Mouse (Mus musculus) midbrain, embryonic 10.5 days (tissue): ENCODE measurements around the gene Gm5485. TPM values are rescaled to one million over a fixed set of nuclear protein-coding genes. Genes with fewer than 3 reads are reported as not detected.

ENCODE experiments used
- DNase-seq: peaks from one replicate; pipeline ENCODE4 v3.0.0-alpha.2; 2017; ENCODE audit warnings: low spot score
- H3K27ac ChIP-seq: fragments of 300-500 bp; sonication (generic); replicated peaks from 2 replicates; pipeline ENCODE4 v1.5.1; 2016; ENCODE audit warnings: mild to moderate bottlenecking
- H3K27me3 ChIP-seq: fragments of 300-500 bp; sonication (generic); 2 replicates; pipeline ENCODE4 v1.6.1; 2016; ENCODE audit warnings: low read depth, mild to moderate bottlenecking; ENCODE audit not compliant: poor library complexity, severe bottlenecking
- H3K36me3 ChIP-seq: fragments of 300-500 bp; sonication (generic); 2 replicates; pipeline ENCODE4 v1.6.1; 2016; ENCODE audit warnings: mild to moderate bottlenecking, moderate library complexity
- H3K4me1 ChIP-seq: fragments of 300-500 bp; sonication (generic); 2 replicates; pipeline ENCODE4 v1.6.1; 2016
- H3K4me3 ChIP-seq: fragments of 300-500 bp; sonication (generic); 2 replicates; pipeline ENCODE4 v1.5.1; 2016; ENCODE audit warnings: mild to moderate bottlenecking, moderate library complexity
- H3K9me3 ChIP-seq: fragments of 300-500 bp; sonication (generic); replicated peaks from 2 replicates; pipeline ENCODE4 v1.6.1; 2016; ENCODE audit warnings: mild to moderate bottlenecking
- WGBS: fragments of 180-500 bp; shearing (Covaris S2); methylation state at CpG from one replicate; pipeline ENCODE4 v1.1.7; 2016; 5-methylcytosine and 5-hydroxymethylcytosine counted together
- polyA plus RNA-seq: library from polyadenylated mRNA; unstranded; fragments of >200 nt; fragmentation: Nextera tagmentation; extraction: Ambion mirVana; gene quantifications from 2 replicates; pipeline ENCODE4 v1.2.1, GENCODE M21; 2016

The Gm5485 gene
- polyA plus RNA-seq: not detected in 2 replicates

GRCm38 (mm10) chr16:48412246-48412645, at the start of gene Gm5485:
Gene Gm5485, minus strand, starts transcription at chr16:48412416.
- DNase-seq: no peak
- WGBS: 90% methylated on average over 1 of the region's 1 CpGs
- no peaks in the 10 kb centered on the region for H3K9me3 ChIP-seq

GRCm38 (mm10) chr16:48453264-48453663, 41.0 kb upstream of the Gm5485 start:
- no peak overlapping the region for H3K27ac ChIP-seq
- no peaks in the 10 kb centered on the region for H3K9me3 ChIP-seq
- no peak overlapping the region for H3K4me3 ChIP-seq
- DNase-seq: no peak
- no peaks in the 10 kb centered on the region for H3K27me3 ChIP-seq
- H3K4me1 ChIP-seq: no peaks in the 10 kb centered on the region
- H3K36me3 ChIP-seq: no peaks in the 10 kb centered on the region
- 82% methylated on average over 3 of the region's 3 CpGs for WGBS

More at GRCm38 (mm10) chr16:48412246-48412645, at the start of gene Gm5485:
- H3K4me1 ChIP-seq: no peaks in the 10 kb centered on the region
- H3K4me3 ChIP-seq: no peak within 1 kb of the TSS
- H3K27ac ChIP-seq: no peak within 1 kb of the TSS
- H3K27me3 ChIP-seq: no peaks in the 10 kb centered on the region
- no peaks in the 10 kb centered on the region for H3K36me3 ChIP-seq

GRCm38 (mm10) chr16:48446161-48446925, 34.1 kb upstream of the Gm5485 start:
- no peak for DNase-seq
- no peaks in the 10 kb centered on the region for H3K27me3 ChIP-seq
- H3K4me1 ChIP-seq: peaks cover 3% of the 10 kb centered on the region; the same call in 1 of the 2 replicates
- no peaks in the 10 kb centered on the region for H3K36me3 ChIP-seq
- no peaks in the 10 kb centered on the region for H3K9me3 ChIP-seq
- 84% methylated on average over 8 of the region's 8 CpGs for WGBS
- H3K4me3 ChIP-seq: no peak overlapping the region
- no peak overlapping the region for H3K27ac ChIP-seq

GRCm38 (mm10) chr16:48444589-48444988, 32.4 kb upstream of the Gm5485 start:
- H3K9me3 ChIP-seq: no peaks in the 10 kb centered on the region
- DNase-seq: no peak
- H3K27ac ChIP-seq: no peak overlapping the region
- no peaks in the 10 kb centered on the region for H3K27me3 ChIP-seq
- no peak overlapping the region for H3K4me3 ChIP-seq
- 97% methylated on average over 5 of the region's 5 CpGs for WGBS
- H3K36me3 ChIP-seq: no peaks in the 10 kb centered on the region
- H3K4me1 ChIP-seq: peaks cover 3% of the 10 kb centered on the region; the same call in 1 of the 2 replicates

GRCm38 (mm10) chr16:48437476-48437875, 25.3 kb upstream of the Gm5485 start:
- Histone ChIP-seq H3K9me3 (no peaks in the 10 kb centered on the region), H3K4me3 (no peak overlapping the region), H3K4me1 (no peaks in the 10 kb centered on the region), H3K27me3 (no peaks in the 10 kb centered on the region), H3K27ac (no peak overlapping the region), H3K36me3 (no peaks in the 10 kb centered on the region)
- DNase-seq: no peak

- no peak for DNase-seq
- no peak overlapping the region for H3K4me3 ChIP-seq
- 15% methylated on average over 1 of the region's 1 CpGs for WGBS
- H3K27me3 ChIP-seq: no peaks in the 10 kb centered on the region
- no peak overlapping the region for H3K27ac ChIP-seq
- no peaks in the 10 kb centered on the region for H3K9me3 ChIP-seq
- H3K36me3 ChIP-seq: no peaks in the 10 kb centered on the region
- no peaks in the 10 kb centered on the region for H3K4me1 ChIP-seq
Measured at GRCm38 (mm10) chr16:48435454-48435853, 23.2 kb upstream of the Gm5485 start.

GRCm38 (mm10) chr16:48431027-48431426, 18.8 kb upstream of the Gm5485 start, which contains the start of gene Morc1:
Gene Morc1, plus strand, starts transcription at chr16:48431237.
- H3K4me3 ChIP-seq: no peak within 1 kb of the TSS
- no peaks in the 10 kb centered on the region for H3K9me3 ChIP-seq
- no peaks in the 10 kb centered on the region for H3K4me1 ChIP-seq
- WGBS: 94% methylated on average over 15 of the region's 15 CpGs
- no peak for DNase-seq
- no peaks in the 10 kb centered on the region for H3K36me3 ChIP-seq
- no peaks in the 10 kb centered on the region for H3K27me3 ChIP-seq
- H3K27ac ChIP-seq: no peak within 1 kb of the TSS

GRCm38 (mm10) chr16:48429427-48429826, 17.2 kb upstream of the Gm5485 start:
- no peak for DNase-seq

GRCm38 (mm10) chr16:48424069-48424468, 11.9 kb upstream of the Gm5485 start:
- H3K27me3 ChIP-seq: no peaks in the 10 kb centered on the region
- WGBS: 93% methylated on average over 4 of the region's 4 CpGs
- no peaks in the 10 kb centered on the region for H3K9me3 ChIP-seq
- no peaks in the 10 kb centered on the region for H3K4me1 ChIP-seq
- no peaks in the 10 kb centered on the region for H3K36me3 ChIP-seq
- no peak overlapping the region for H3K27ac ChIP-seq
- H3K4me3 ChIP-seq: no peak overlapping the region
- no peak for DNase-seq

More at GRCm38 (mm10) chr16:48429427-48429826, 17.2 kb upstream of the Gm5485 start:
- H3K4me3 ChIP-seq: no peak overlapping the region
- no peaks in the 10 kb centered on the region for H3K4me1 ChIP-seq
- H3K9me3 ChIP-seq: no peaks in the 10 kb centered on the region
- H3K27ac ChIP-seq: no peak overlapping the region
- H3K27me3 ChIP-seq: no peaks in the 10 kb centered on the region
- WGBS: 88% methylated on average over 1 of the region's 1 CpGs
- H3K36me3 ChIP-seq: no peaks in the 10 kb centered on the region

GRCm38 (mm10) chr16:48422501-48422900, 10.3 kb upstream of the Gm5485 start:
- no peak for DNase-seq
- no peaks in the 10 kb centered on the region for H3K9me3 ChIP-seq
- H3K27ac ChIP-seq: no peak overlapping the region
- WGBS: 24% methylated on average over 2 of the region's 2 CpGs
- H3K36me3 ChIP-seq: no peaks in the 10 kb centered on the region
- H3K4me1 ChIP-seq: no peaks in the 10 kb centered on the region
- no peak overlapping the region for H3K4me3 ChIP-seq
- H3K27me3 ChIP-seq: no peaks in the 10 kb centered on the region

- 80% methylated on average over 2 of the region's 2 CpGs for whole genome bisulfite sequencing
- Histone ChIP-seq H3K4me1 (no peaks in the 10 kb centered on the region), H3K27me3 (no peaks in the 10 kb centered on the region), H3K4me3 (no peak overlapping the region), H3K9me3 (no peaks in the 10 kb centered on the region), H3K36me3 (no peaks in the 10 kb centered on the region), H3K27ac (no peak overlapping the region)
- DNase-seq: no peak
Measured at GRCm38 (mm10) chr16:48419035-48419434, 6.8 kb upstream of the Gm5485 start.

- 85% methylated on average over 3 of the region's 3 CpGs for WGBS
- H3K36me3 ChIP-seq: no peaks in the 10 kb centered on the region
- H3K9me3 ChIP-seq: no peaks in the 10 kb centered on the region
Measured at GRCm38 (mm10) chr16:48418557-48418956, 6.3 kb upstream of the Gm5485 start.

GRCm38 (mm10) chr16:48410125-48410524, 2.1 kb downstream of the Gm5485 start:
- Histone ChIP-seq H3K4me1 (0 out of 2 replicates have a peak, but pooled peaks cover 7% of the 10 kb centered on the region), H3K4me3 (no peak overlapping the region), H3K27ac (no peak overlapping the region), H3K27me3 (no peaks in the 10 kb centered on the region), H3K36me3 (no peaks in the 10 kb centered on the region), H3K9me3 (no peaks in the 10 kb centered on the region)
- DNase-seq: no peak
- WGBS: 81% methylated on average over 3 of the region's 3 CpGs

More at GRCm38 (mm10) chr16:48418557-48418956, 6.3 kb upstream of the Gm5485 start:
- Histone ChIP-seq H3K4me1 (no peaks in the 10 kb centered on the region), H3K4me3 (no peak overlapping the region), H3K27ac (no peak overlapping the region), H3K27me3 (no peaks in the 10 kb centered on the region)
- no peak for DNase-seq
